Mouse (Mus musculus): ENCODE measurements around the gene Atp8a2. TPM values are rescaled to one million over a fixed set of nuclear protein-coding genes. Genes with fewer than 3 reads are reported as not detected.

Gene Atp8a2
- total RNA-seq, 1 experiment = 0.62 TPM

DNA sequence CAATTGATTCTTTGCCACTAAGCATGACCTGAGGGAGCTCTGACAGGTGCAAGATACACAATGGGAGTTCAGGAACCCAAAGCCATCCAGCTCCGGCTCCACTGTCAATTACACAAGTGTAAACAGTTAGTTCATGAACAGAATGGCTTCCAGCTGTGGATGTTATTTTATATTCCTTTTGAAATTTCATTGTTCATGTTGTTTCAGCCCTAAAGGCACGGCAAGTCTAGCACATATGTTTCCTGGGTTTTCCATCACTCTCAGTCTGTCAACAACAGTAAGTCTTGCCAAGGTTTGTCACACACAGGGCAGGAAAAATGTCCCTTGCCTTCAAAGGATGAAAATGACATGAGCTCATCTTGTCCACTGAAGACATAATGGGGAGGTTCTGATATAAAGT is 166.3 kb downstream of the Atp8a2 start:
- no peak for TF ChIP-seq CHD2 (IDR thresholded peaks at IDR 0.05; ENCODE audit: low read depth, low read length)
- TF ChIP-seq HCFC1 (IDR thresholded peaks at IDR 0.05; ENCODE audit: borderline replicate concordance, insufficient read depth, low read length) = no peak
- TF ChIP-seq ZNF384 (IDR thresholded peaks at IDR 0.05; ENCODE audit: low read depth, low read length) = no peak
- no peak for TF ChIP-seq MAFK (IDR thresholded peaks at IDR 0.05; ENCODE audit: insufficient read depth, low read depth, low read length)
- TF ChIP-seq ZC3H11A (IDR thresholded peaks at IDR 0.05; ENCODE audit: borderline replicate concordance, low read depth, low read length) = no peak
- no peak overlapping the region for H3K27ac ChIP-seq (ENCODE audit: insufficient read depth, low read depth, low read length, poor library complexity, severe bottlenecking)
- DNase-seq (ENCODE audit: low read depth, low spot score) = no peak
- no peaks in the 10 kb centered on the region for H3K36me3 ChIP-seq (ENCODE audit: control insufficient read depth, insufficient read depth, low read length, poor library complexity, severe bottlenecking)
- H3K4me1 ChIP-seq (ENCODE audit: control insufficient read depth in 2 of 2, insufficient read depth in 2 of 2, low read length in 2 of 2, poor library complexity in 1 of 2) = no peaks in the 10 kb centered on the region
- no peak overlapping the region for H3K9ac ChIP-seq (ENCODE audit: insufficient read depth, low read depth, low read length, poor library complexity, severe bottlenecking)
- H3K9me3 ChIP-seq (ENCODE audit: control insufficient read depth, insufficient read depth, low read depth, low read length) = no peaks in the 10 kb centered on the region
- in situ Hi-C loops (cut with MboI; ENCODE audit: low sequenced_read_pairs in 2 of 2, unreplicated experiment in 2 of 2) = no loop called here
- H3K4me3 ChIP-seq (ENCODE audit: insufficient read depth in 1 of 2, low read depth in 1 of 2, low read length in 2 of 2, poor library complexity in 1 of 2, severe bottlenecking in 1 of 2) = no peak overlapping the region

DNA sequence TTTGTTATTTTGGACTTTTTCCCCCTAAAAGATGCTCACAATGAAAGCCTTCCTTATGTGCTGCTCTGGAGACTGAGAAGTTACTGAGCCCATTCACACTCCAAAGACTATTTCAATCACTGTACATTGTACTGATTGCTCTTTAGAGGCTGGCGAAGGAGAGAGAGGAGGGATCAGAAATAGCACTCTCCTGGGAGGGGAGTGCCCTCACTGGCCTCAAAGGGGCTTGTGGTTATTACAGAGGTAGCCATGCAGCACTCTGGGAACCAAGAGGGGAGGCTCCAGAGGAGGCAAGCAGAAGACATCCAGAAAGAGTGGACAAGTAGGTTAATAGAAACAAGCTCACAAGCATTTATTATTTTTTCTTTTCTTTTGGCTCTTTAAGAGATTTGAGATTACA is 169.8 kb downstream of the Atp8a2 start:
- H3K27ac ChIP-seq (ENCODE audit: insufficient read depth, low read depth, low read length, poor library complexity, severe bottlenecking) = no peak overlapping the region
- TF ChIP-seq ZNF384 (IDR thresholded peaks at IDR 0.05; ENCODE audit: low read depth, low read length) = no peak
- TF ChIP-seq ZC3H11A (IDR thresholded peaks at IDR 0.05; ENCODE audit: borderline replicate concordance, low read depth, low read length) = no peak
- TF ChIP-seq MAFK (IDR thresholded peaks at IDR 0.05; ENCODE audit: insufficient read depth, low read depth, low read length) = no peak
- TF ChIP-seq CHD2 (IDR thresholded peaks at IDR 0.05; ENCODE audit: low read depth, low read length) = no peak
- no peak for TF ChIP-seq HCFC1 (IDR thresholded peaks at IDR 0.05; ENCODE audit: borderline replicate concordance, insufficient read depth, low read length)
- no peaks in the 10 kb centered on the region for H3K4me1 ChIP-seq (ENCODE audit: control insufficient read depth in 2 of 2, insufficient read depth in 2 of 2, low read length in 2 of 2, poor library complexity in 1 of 2)
- no peak overlapping the region for H3K9ac ChIP-seq (ENCODE audit: insufficient read depth, low read depth, low read length, poor library complexity, severe bottlenecking)
- no peak for DNase-seq (ENCODE audit: low read depth, low spot score)
- H3K4me3 ChIP-seq (ENCODE audit: insufficient read depth in 1 of 2, low read depth in 1 of 2, low read length in 2 of 2, poor library complexity in 1 of 2, severe bottlenecking in 1 of 2) = no peak overlapping the region
- H3K36me3 ChIP-seq (ENCODE audit: control insufficient read depth, insufficient read depth, low read length, poor library complexity, severe bottlenecking) = no peaks in the 10 kb centered on the region
- H3K9me3 ChIP-seq (ENCODE audit: control insufficient read depth, insufficient read depth, low read depth, low read length) = no peaks in the 10 kb centered on the region
- in situ Hi-C loops (cut with MboI; ENCODE audit: low sequenced_read_pairs in 2 of 2, unreplicated experiment in 2 of 2) = loop anchor here in 1 of 2 experiments (10.0 kb wide), 1 partner anchor 422 kb away; no protein-coding TSS in a partner anchor

DNA sequence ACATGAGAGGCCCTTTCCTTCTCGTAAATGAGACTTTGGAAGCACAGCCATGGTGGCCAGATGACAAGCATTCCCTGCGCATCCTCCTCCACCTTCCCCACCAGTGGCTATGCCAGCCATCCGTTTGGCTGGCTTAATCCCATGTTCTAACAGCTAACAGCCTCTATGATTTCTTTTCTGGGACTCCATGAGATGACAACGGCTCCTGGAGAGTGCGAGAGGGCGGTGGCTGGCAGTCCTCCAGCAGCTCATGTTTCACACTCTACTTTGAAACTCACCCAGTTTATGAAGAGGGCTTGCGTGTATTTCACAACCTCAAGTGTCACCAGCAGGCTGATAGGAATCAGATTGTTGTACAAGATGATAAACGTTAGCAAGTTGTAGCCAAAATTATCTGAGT is 170.3 kb downstream of the Atp8a2 start:
- H3K4me3 ChIP-seq (ENCODE audit: insufficient read depth in 1 of 2, low read depth in 1 of 2, low read length in 2 of 2, poor library complexity in 1 of 2, severe bottlenecking in 1 of 2) = no peak overlapping the region
- in situ Hi-C loops (cut with MboI; ENCODE audit: low sequenced_read_pairs in 2 of 2, unreplicated experiment in 2 of 2) = loop anchor here in 1 of 2 experiments (10.0 kb wide), 1 partner anchor 422 kb away; no protein-coding TSS in a partner anchor
- DNase-seq (ENCODE audit: low read depth, low spot score) = no peak
- no peak overlapping the region for H3K9ac ChIP-seq (ENCODE audit: insufficient read depth, low read depth, low read length, poor library complexity, severe bottlenecking)
- no peak overlapping the region for H3K27ac ChIP-seq (ENCODE audit: insufficient read depth, low read depth, low read length, poor library complexity, severe bottlenecking)
- TF ChIP-seq CHD2 (IDR thresholded peaks at IDR 0.05; ENCODE audit: low read depth, low read length) = no peak
- no peak for TF ChIP-seq HCFC1 (IDR thresholded peaks at IDR 0.05; ENCODE audit: borderline replicate concordance, insufficient read depth, low read length)
- TF ChIP-seq MAFK (IDR thresholded peaks at IDR 0.05; ENCODE audit: insufficient read depth, low read depth, low read length) = no peak
- TF ChIP-seq ZC3H11A (IDR thresholded peaks at IDR 0.05; ENCODE audit: borderline replicate concordance, low read depth, low read length) = no peak
- TF ChIP-seq ZNF384 (IDR thresholded peaks at IDR 0.05; ENCODE audit: low read depth, low read length) = no peak
- no peaks in the 10 kb centered on the region for H3K36me3 ChIP-seq (ENCODE audit: control insufficient read depth, insufficient read depth, low read length, poor library complexity, severe bottlenecking)
- no peaks in the 10 kb centered on the region for H3K4me1 ChIP-seq (ENCODE audit: control insufficient read depth in 2 of 2, insufficient read depth in 2 of 2, low read length in 2 of 2, poor library complexity in 1 of 2)
- no peaks in the 10 kb centered on the region for H3K9me3 ChIP-seq (ENCODE audit: control insufficient read depth, insufficient read depth, low read depth, low read length)

DNA sequence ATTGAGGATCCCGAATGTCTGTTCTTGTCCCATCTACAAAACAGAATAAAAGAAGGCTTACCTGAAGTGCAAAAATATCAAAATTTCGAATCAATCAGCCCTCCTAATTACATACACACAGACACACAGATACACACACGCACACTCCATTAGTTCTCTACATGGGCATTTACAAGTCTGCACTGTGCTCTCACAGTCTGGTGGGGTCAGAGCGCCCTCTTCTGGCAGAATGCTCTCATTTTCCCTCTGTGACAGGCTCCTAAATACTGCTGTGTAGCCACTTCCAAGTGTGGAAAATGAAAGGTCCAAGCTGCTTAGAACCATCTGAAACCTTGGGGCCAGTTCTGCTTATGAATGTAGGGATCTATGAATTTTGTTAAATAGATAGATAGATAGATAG is 181.1 kb downstream of the Atp8a2 start:
- no peak overlapping the region for H3K4me3 ChIP-seq (ENCODE audit: insufficient read depth in 1 of 2, low read depth in 1 of 2, low read length in 2 of 2, poor library complexity in 1 of 2, severe bottlenecking in 1 of 2)
- H3K36me3 ChIP-seq (ENCODE audit: control insufficient read depth, insufficient read depth, low read length, poor library complexity, severe bottlenecking) = no peaks in the 10 kb centered on the region
- no peak overlapping the region for H3K9ac ChIP-seq (ENCODE audit: insufficient read depth, low read depth, low read length, poor library complexity, severe bottlenecking)
- H3K27ac ChIP-seq (ENCODE audit: insufficient read depth, low read depth, low read length, poor library complexity, severe bottlenecking) = no peak overlapping the region
- DNase-seq (ENCODE audit: low read depth, low spot score) = peak; percentile 74
- in situ Hi-C loops (cut with MboI; ENCODE audit: low sequenced_read_pairs in 2 of 2, unreplicated experiment in 2 of 2) = loop anchor here in 1 of 2 experiments (5.0 kb wide), 1 partner anchor 409 kb away; no protein-coding TSS in a partner anchor
- no peak for TF ChIP-seq HCFC1 (IDR thresholded peaks at IDR 0.05; ENCODE audit: borderline replicate concordance, insufficient read depth, low read length)
- peak; percentile 55; the same call in 1 of the 2 replicates for TF ChIP-seq MAFK (IDR thresholded peaks at IDR 0.05; ENCODE audit: insufficient read depth, low read depth, low read length)
- 0 out of 2 replicates have a peak, but pooled peaks have one; percentile 17 for TF ChIP-seq ZNF384 (IDR thresholded peaks at IDR 0.05; ENCODE audit: low read depth, low read length)
- peak; percentile 98 for TF ChIP-seq ZC3H11A (IDR thresholded peaks at IDR 0.05; ENCODE audit: borderline replicate concordance, low read depth, low read length)
- TF ChIP-seq CHD2 (IDR thresholded peaks at IDR 0.05; ENCODE audit: low read depth, low read length) = no peak
- no peaks in the 10 kb centered on the region for H3K9me3 ChIP-seq (ENCODE audit: control insufficient read depth, insufficient read depth, low read depth, low read length)
- no peaks in the 10 kb centered on the region for H3K4me1 ChIP-seq (ENCODE audit: control insufficient read depth in 2 of 2, insufficient read depth in 2 of 2, low read length in 2 of 2, poor library complexity in 1 of 2)
